Mouse (Mus musculus): Measurements from ENCODE around the gene Tmem123. TPM values are rescaled to one million over a fixed set of nuclear protein-coding genes. Genes with fewer than 3 reads are reported as not detected.
A peak's percentile ranks its signal among the peaks of the same experiment; 100 is the strongest.

The Tmem123 gene
- 10 to 100 TPM; 11.7 to 13.8 TPM for total RNA-seq (2021)

- peak; percentile 96 to 97 for DNase-seq
Measured at GRCm38 (mm10) chr9:7763614-7764300, at the start of gene Tmem123. TSS of gene Tmem123 (plus strand) at chr9:7764041.

- DNase-seq: peak in 1 of 2 experiments; percentile 10
Measured at GRCm38 (mm10) chr9:7714062-7714907, 49.6 kb upstream of the Tmem123 start.

- DNase-seq: no peak
Measured at GRCm38 (mm10) chr9:7714908-7715175, 49.0 kb upstream of the Tmem123 start.

GRCm38 (mm10) chr9:7721543-7721942, 42.3 kb upstream of the Tmem123 start:
- DNase-seq: no peak

GRCm38 (mm10) chr9:7728997-7729396, 34.8 kb upstream of the Tmem123 start:
- DNase-seq: no peak

GRCm38 (mm10) chr9:7742696-7743095, 21.1 kb upstream of the Tmem123 start:
- no peak for DNase-seq

- DNase-seq: no peak
Measured at GRCm38 (mm10) chr9:7744156-7744555, 19.7 kb upstream of the Tmem123 start.

- no peak for DNase-seq
Measured at GRCm38 (mm10) chr9:7748881-7749280, 15.0 kb upstream of the Tmem123 start.

- DNase-seq: no peak
Measured at GRCm38 (mm10) chr9:7749537-7749936, 14.3 kb upstream of the Tmem123 start.

- no peak for DNase-seq
Measured at GRCm38 (mm10) chr9:7755889-7756423, 7.9 kb upstream of the Tmem123 start.

- DNase-seq: no peak
Measured at GRCm38 (mm10) chr9:7761906-7762455, 1.9 kb upstream of the Tmem123 start.

- no peak for DNase-seq
Measured at GRCm38 (mm10) chr9:7762741-7763140, 1.1 kb upstream of the Tmem123 start.

GRCm38 (mm10) chr9:7764463-7764871, 626 bp downstream of the Tmem123 start:
- peak in 1 of 2 experiments; percentile 40 for DNase-seq

- DNase-seq: no peak
Measured at GRCm38 (mm10) chr9:7765236-7765635, 1.4 kb downstream of the Tmem123 start.

- DNase-seq: no peak
Measured at GRCm38 (mm10) chr9:7766582-7766981, 2.7 kb downstream of the Tmem123 start.

GRCm38 (mm10) chr9:7767526-7767925, 3.7 kb downstream of the Tmem123 start:
- DNase-seq: no peak

- DNase-seq: no peak
Measured at GRCm38 (mm10) chr9:7769081-7769480, 5.2 kb downstream of the Tmem123 start.

GRCm38 (mm10) chr9:7769491-7769890, 5.7 kb downstream of the Tmem123 start:
- no peak for DNase-seq

GRCm38 (mm10) chr9:7772361-7772760, 8.5 kb downstream of the Tmem123 start:
- no peak for DNase-seq

GRCm38 (mm10) chr9:7772773-7773454, 9.1 kb downstream of the Tmem123 start:
- DNase-seq: no peak

GRCm38 (mm10) chr9:7773686-7774085, 9.8 kb downstream of the Tmem123 start:
- DNase-seq: no peak

- no peak for DNase-seq
Measured at GRCm38 (mm10) chr9:7774538-7774937, 10.7 kb downstream of the Tmem123 start.

- DNase-seq: no peak
Measured at GRCm38 (mm10) chr9:7775011-7775410, 11.2 kb downstream of the Tmem123 start.

Measured in layer of hippocampus, postnatal 36 days (tissue).